Mouse (Mus musculus) cerebellum, adult 9-10 months (tissue): ENCODE data around the gene Uqcrfs1.

Source experiments
- DNase-seq: peaks from one replicate; pipeline ENCODE4 v3.0.0; 2022

The Uqcrfs1 gene

GRCm38 (mm10) chr13:30544856-30545604, at the start of gene Uqcrfs1:
TSS of gene Uqcrfs1 (minus strand) at chr13:30545362.
- peak; percentile 96 for DNase-seq

DNA sequence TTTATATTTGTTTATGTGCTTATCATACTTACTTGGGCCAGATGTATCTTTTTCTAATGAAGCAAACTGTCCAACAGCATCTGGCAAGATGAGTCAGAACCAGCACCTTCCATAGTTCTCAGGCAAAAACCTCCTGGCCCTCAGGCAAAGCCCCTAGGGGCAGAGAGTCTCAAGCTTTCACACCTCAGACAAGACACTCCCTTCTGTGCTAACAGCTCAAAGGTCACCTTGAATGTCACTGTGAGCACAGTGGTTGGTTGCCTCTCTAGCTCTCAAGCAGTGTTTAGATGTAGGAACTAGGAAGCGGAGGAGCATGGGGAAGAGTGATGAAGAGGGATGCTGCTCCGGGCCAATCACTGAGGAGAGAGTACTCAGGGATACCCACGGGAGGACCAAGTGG, 40.6 kb upstream of the Uqcrfs1 start:
- DNase-seq = no peak

DNA sequence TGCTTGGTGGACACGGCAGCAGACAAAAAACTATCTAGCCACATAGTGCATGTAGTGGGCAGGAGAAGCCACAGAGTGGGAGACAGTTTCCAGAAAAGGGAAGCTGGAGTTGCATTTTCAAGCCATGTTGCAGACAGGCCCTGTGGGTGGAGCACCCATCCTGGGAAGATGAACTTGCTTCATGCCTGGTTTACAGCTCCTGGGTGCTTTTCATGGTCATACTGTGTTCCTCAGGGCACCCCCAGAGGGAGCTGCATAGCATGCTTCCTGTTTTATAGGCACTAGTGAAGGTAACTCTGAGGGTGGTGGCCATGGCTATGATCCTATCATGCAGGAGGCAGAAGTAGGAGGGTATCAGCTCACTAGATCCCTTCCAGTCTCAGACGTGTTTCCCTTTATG, 37.4 kb upstream of the Uqcrfs1 start:
- DNase-seq = no peak

- DNase-seq = no peak
Measured at GRCm38 (mm10) chr13:30578806-30579205, 33.6 kb upstream of the Uqcrfs1 start.

GRCm38 (mm10) chr13:30576819-30577218, 31.7 kb upstream of the Uqcrfs1 start:
- DNase-seq = no peak

DNA sequence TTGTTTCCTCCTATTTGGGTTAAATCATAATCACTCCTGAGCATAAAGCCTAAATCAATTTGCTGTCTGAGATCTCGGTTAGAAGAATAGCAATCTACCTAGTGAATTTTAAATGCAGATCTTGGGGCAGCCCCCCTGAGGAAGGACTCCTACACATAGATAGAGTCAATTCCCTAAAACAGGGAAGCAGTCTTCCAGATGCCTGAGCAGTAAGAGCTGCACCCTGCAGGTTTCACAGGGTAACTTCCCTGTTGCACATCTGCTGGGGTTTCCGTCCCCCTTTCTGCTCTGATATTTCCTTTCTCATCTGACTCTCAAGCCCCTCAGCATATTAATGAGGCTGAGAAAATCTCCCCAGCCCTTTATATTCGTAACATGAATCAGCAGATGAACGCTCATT, 27.8 kb upstream of the Uqcrfs1 start:
- DNase-seq = no peak

GRCm38 (mm10) chr13:30570182-30570581, 25.0 kb upstream of the Uqcrfs1 start:
- DNase-seq = no peak

DNA sequence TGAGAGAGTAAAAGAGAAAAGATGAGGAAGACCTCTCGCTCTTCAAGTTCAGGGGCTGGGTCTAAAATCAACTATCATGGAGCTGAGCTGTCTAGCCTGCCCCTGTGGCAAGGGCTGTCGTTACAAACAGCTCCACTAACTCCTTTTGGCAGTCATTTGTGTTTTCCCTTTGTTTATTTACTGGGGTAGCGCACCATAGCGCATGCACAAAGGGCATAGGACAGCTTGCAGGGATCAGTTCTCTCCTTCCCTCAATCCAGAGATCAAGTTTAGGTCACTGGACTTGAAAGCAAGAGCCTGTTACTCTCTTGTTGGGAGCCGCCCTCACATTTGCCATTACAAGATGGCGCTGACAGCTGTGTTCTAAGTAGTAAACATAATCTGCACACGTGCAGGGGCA, 22.4 kb upstream of the Uqcrfs1 start:
- no peak for DNase-seq

DNA sequence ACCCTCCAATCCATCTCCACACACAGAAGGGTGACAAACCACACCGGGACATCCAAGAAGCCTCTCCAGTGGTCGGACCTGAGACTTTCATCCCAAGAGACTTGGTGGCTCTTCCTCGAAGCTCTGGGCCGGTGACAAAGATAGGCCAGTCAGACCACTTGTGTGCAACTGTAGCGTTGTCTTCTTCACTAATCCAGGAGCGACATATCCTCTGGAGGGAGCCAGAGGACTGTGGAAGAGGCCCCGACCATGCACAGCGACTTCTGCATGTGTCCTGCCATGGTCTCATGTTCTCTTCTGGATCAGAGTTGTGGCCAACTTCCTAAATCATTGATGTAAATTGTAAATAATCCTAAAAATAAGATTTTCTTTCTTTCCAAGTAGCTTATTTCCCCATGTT, 21.6 kb upstream of the Uqcrfs1 start:
- no peak for DNase-seq

GRCm38 (mm10) chr13:30560603-30561002, 15.4 kb upstream of the Uqcrfs1 start:
- DNase-seq = no peak

DNA sequence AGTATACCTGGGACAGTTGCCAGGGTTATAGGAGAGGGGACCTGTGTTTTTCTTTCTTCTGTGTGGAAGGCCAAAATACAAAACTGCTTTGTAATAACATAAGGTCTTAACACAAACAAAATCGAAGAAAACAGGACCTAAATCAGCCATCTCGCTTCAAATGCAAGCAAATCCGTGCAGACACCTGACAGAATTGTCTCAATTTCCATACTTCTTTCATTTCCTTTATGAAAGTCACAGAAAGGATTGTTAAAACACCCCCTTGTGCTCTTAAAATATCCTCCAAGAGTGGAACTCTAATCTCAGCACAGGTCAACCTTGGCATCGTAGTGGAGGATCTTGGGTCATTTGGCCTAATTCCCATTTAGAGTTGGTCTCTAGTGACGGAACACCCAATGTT, 14.9 kb upstream of the Uqcrfs1 start:
- DNase-seq = no peak

GRCm38 (mm10) chr13:30557751-30558150, 12.6 kb upstream of the Uqcrfs1 start:
- DNase-seq = no peak

GRCm38 (mm10) chr13:30553051-30553587, 8.0 kb upstream of the Uqcrfs1 start:
- DNase-seq = no peak

GRCm38 (mm10) chr13:30549339-30549738, 4.2 kb upstream of the Uqcrfs1 start:
- DNase-seq = no peak

DNA sequence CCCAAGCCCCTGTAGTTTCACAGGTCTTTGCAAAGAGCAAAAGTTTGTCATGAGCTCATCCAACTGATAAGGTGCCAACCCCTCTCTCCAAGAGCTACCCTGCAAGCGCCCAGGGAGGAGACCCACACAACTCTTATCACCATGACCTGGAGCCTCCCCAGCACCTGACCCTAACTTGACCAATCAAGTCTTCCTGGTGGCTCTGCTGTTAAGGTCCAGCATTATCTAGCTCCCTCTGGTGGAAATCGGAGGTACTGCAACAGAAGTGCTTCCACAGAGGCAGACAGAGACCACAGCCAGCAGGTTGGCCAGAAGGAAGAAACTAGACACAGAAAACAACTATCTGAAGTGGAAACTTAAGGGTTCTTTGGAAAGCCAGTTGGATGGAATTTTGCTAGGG, 3.7 kb upstream of the Uqcrfs1 start:
- DNase-seq = peak; percentile 75

GRCm38 (mm10) chr13:30530761-30531160, 14.4 kb downstream of the Uqcrfs1 start:
- peak; percentile 59 for DNase-seq

- no peak for DNase-seq
Measured at GRCm38 (mm10) chr13:30524961-30525360, 20.2 kb downstream of the Uqcrfs1 start.

DNA sequence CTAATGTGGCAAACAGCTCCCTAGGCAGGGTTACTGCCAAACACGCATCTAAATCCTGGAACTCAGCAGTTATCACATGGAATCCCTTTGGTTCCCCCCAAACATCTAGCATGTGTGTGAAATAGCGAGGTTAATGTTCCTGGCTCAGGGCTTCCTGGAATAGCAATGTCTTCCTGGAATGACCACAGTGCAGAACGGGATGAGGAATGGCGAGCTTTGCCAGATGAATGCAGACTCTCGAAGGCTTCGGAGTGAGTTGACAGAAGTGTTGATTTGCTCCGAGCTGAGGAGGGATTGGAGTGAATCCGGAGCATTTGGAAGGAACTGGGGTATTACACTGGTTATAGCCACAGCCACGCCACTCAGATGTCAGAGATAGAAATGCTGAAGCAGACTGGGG, 21.2 kb downstream of the Uqcrfs1 start:
- no peak for DNase-seq

GRCm38 (mm10) chr13:30523246-30523891, 21.8 kb downstream of the Uqcrfs1 start:
- DNase-seq = no peak

DNA sequence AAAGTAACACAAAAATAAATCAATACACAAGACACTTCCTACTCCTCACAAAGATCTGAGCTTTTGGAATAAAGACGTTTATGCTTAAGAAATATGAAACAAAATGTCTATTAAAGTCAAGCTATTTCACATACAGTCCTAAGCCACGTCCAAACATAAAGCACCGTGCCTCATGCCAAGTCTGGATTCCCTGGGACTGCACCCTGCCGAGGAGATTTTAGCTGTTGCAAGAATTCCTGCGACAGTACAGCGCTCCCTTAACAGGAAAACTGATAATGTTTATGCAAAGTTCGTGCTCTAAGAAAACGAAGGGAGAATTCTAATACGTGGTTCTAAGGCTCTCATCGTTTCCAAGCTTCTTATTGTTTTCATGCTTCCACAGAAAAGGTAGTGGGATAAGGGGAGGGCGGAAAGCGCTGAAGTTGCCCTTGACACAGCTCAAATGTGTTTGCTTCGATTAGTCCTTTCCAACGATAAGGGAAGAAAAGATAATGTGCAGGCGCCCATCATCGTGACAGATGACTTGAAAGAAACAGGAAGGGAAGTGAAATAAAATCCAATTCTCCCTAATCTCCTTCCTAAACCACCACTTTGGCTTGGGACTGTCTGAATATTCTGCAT, 23.8 kb downstream of the Uqcrfs1 start:
- no peak for DNase-seq

GRCm38 (mm10) chr13:30518191-30518590, 27.0 kb downstream of the Uqcrfs1 start:
- DNase-seq = no peak

DNA sequence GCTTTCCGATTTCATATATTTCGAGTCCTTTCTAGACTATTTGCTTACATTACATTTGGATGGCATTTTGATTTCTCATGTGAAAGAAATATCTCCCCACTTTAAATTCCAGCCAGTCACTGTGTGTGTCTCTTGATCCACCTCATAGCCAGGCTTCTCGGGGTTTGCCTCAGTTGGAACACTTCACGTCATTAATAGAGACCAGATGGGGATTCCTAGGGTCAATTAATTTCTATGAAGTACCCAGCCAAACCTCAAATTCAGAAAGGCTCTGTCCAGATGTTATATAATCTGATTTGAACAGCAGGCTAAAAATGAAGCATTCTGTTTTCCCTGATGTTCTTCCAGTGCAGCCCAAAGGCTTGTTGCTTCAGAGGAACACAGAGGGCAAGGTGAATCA, 37.5 kb downstream of the Uqcrfs1 start:
- DNase-seq = no peak

- DNase-seq = peak; percentile 12
Measured at GRCm38 (mm10) chr13:30501860-30502395, 43.2 kb downstream of the Uqcrfs1 start.
